Mouse (Mus musculus) MEL (cell line): ENCODE measurements at regions not wholly inside any gene's neighbourhood (a gene's known extent, or its start where the extent isn't known, plus 50 kb on each side); places are given as distances from the start of the nearest gene placed in this dataset.

Experiments
- DNase-seq: peaks from one replicate; pipeline ENCODE4 v3.0.0; 2011; ENCODE audit warnings: low read depth, low spot score
- H3K27ac ChIP-seq: 2 replicates; pipeline ENCODE4 v1.5.1; 2012; ENCODE audit warnings: low read depth, mild to moderate bottlenecking, control low read depth, low read length, moderate library complexity; ENCODE audit not compliant: control insufficient read depth
- H3K27me3 ChIP-seq, 2 experiments: fragments of 150-350 bp in 1 of 2; sonication (generic) in 1 of 2; 2 replicates each; pipeline ENCODE4 v1.6.1; 2012; ENCODE audit warnings: low read length in 2 of 2, mild to moderate bottlenecking in 2 of 2, improper control_type of control experiment in 1 of 2, moderate library complexity in 1 of 2; ENCODE audit not compliant: insufficient read depth in 2 of 2, control insufficient read depth in 1 of 2
- H3K36me3 ChIP-seq, 2 experiments: 2 replicates each; pipeline ENCODE4 v1.6.1; 2012 to 2014; ENCODE audit warnings: low read length in 2 of 2, improper control_type of control experiment in 1 of 2, inconsistent platforms in 1 of 2, mild to moderate bottlenecking in 1 of 2; ENCODE audit not compliant: insufficient read depth in 2 of 2, control insufficient read depth in 1 of 2
- H3K4me1 ChIP-seq, 2 experiments: fragments of 150-350 bp in 1 of 2; sonication (generic) in 1 of 2; 2 replicates each; pipeline ENCODE4 v1.6.1; 2012; ENCODE audit warnings: low read length in 2 of 2, improper control_type of control experiment in 1 of 2, mild to moderate bottlenecking in 1 of 2; ENCODE audit not compliant: insufficient read depth in 2 of 2, control insufficient read depth in 1 of 2
- H3K4me3 ChIP-seq, 2 experiments: fragments of 150-350 bp in 1 of 2; sonication (generic) in 1 of 2; 2 replicates each; pipeline ENCODE4 v1.5.1; 2012; ENCODE audit warnings: low read depth in 2 of 2, low read length in 2 of 2, mild to moderate bottlenecking in 2 of 2, moderate library complexity in 2 of 2, control low read depth in 1 of 2, improper control_type of control experiment in 1 of 2; ENCODE audit not compliant: control insufficient read depth in 1 of 2, insufficient read depth in 1 of 2
- H3K79me2 ChIP-seq: 2 replicates; pipeline ENCODE4 v1.6.1; 2012; ENCODE audit warnings: mild to moderate bottlenecking, low read length, moderate library complexity; ENCODE audit not compliant: control insufficient read depth, poor library complexity, insufficient read depth
- H3K9ac ChIP-seq: 2 replicates; pipeline ENCODE4 v1.6.1; 2012; ENCODE audit warnings: low read depth, mild to moderate bottlenecking, control low read depth, low read length, moderate library complexity; ENCODE audit not compliant: control insufficient read depth, poor library complexity, severe bottlenecking
- H3K9me3 ChIP-seq: fragments of 150-350 bp; sonication (generic); replicated peaks from 2 replicates; pipeline ENCODE4 v1.6.1; 2012; ENCODE audit warnings: mild to moderate bottlenecking, low read length, improper control_type of control experiment, moderate library complexity; ENCODE audit not compliant: insufficient read depth
- BHLHE40 ChIP-seq: IDR thresholded peaks from 2 replicates; pipeline ENCODE4 v1.6.1; 2012; ENCODE audit warnings: low read depth, mild to moderate bottlenecking, inconsistent platforms, low read length, improper control_type of control experiment, borderline replicate concordance
- CHD2 ChIP-seq: IDR thresholded peaks from 2 replicates; pipeline ENCODE4 v1.6.1; 2011; ENCODE audit warnings: low read length, improper control_type of control experiment
- CTCF ChIP-seq, 3 experiments: IDR thresholded peaks in 2 of 3; conservative IDR thresholded peaks in 1 of 3; 2 replicates each; pipeline ENCODE4 v1.5.1; 2011 to 2012; ENCODE audit warnings: low read length in 3 of 3, low read depth in 2 of 3, mild to moderate bottlenecking in 2 of 3, improper control_type of control experiment in 1 of 3, inconsistent platforms in 1 of 3, mixed read lengths in 1 of 3, moderate library complexity in 1 of 3; ENCODE audit not compliant: control insufficient read depth in 1 of 3, insufficient read depth in 1 of 3, poor library complexity in 1 of 3, severe bottlenecking in 1 of 3
- E2F4 ChIP-seq: IDR thresholded peaks from 2 replicates; pipeline ENCODE4 v1.6.1; 2011; ENCODE audit warnings: low read depth, low read length, improper control_type of control experiment, borderline replicate concordance
- EP300 ChIP-seq, 2 experiments: IDR thresholded peaks; 2 replicates each; pipeline ENCODE4 v1.6.1; 2011; ENCODE audit warnings: improper control_type of control experiment in 2 of 2, low read length in 2 of 2, low read depth in 1 of 2, mild to moderate bottlenecking in 1 of 2
- ETS1 ChIP-seq: IDR thresholded peaks from 2 replicates; pipeline ENCODE4 v1.6.1; 2012; ENCODE audit warnings: low read depth, mild to moderate bottlenecking, inconsistent platforms, low read length, improper control_type of control experiment, moderate library complexity
- HCFC1 ChIP-seq: IDR thresholded peaks from 2 replicates; pipeline ENCODE4 v1.6.1; 2012; ENCODE audit warnings: low read depth, mild to moderate bottlenecking, inconsistent platforms, low read length, improper control_type of control experiment, moderate library complexity
- JUND ChIP-seq: IDR thresholded peaks from 2 replicates; pipeline ENCODE4 v1.6.1; 2011; ENCODE audit warnings: low read depth, mild to moderate bottlenecking, improper control_type of control experiment, low read length
- MAFK ChIP-seq: IDR thresholded peaks from 2 replicates; pipeline ENCODE4 v1.6.1; 2011; ENCODE audit warnings: low read depth, mild to moderate bottlenecking, low read length, improper control_type of control experiment, borderline replicate concordance
- MEF2A ChIP-seq: IDR thresholded peaks from 2 replicates; pipeline ENCODE4 v1.6.1; 2014; ENCODE audit warnings: low read depth, mild to moderate bottlenecking, inconsistent platforms, low read length, improper control_type of control experiment; ENCODE audit not compliant: poor library complexity, insufficient replicate concordance, severe bottlenecking; ENCODE audit errors: extremely low read depth
- MXI1 ChIP-seq: IDR thresholded peaks from 2 replicates; pipeline ENCODE4 v1.6.1; 2011; ENCODE audit warnings: mild to moderate bottlenecking, low read depth, low read length, improper control_type of control experiment
- MYB ChIP-seq: IDR thresholded peaks from 2 replicates; pipeline ENCODE4 v1.6.1; 2011; ENCODE audit warnings: mild to moderate bottlenecking, low read depth, low read length, improper control_type of control experiment
- MYC ChIP-seq: IDR thresholded peaks from 2 replicates; pipeline ENCODE4 v1.6.1; 2011; ENCODE audit warnings: low read depth, mild to moderate bottlenecking, low read length, improper control_type of control experiment, moderate library complexity
- NELFE ChIP-seq: IDR thresholded peaks from 2 replicates; pipeline ENCODE4 v1.6.1; 2011; ENCODE audit warnings: low read depth, low read length, improper control_type of control experiment
- POLR2A ChIP-seq, 2 experiments: IDR thresholded peaks; 2 replicates each; pipeline ENCODE4 v1.6.1; 2011 to 2012; ENCODE audit warnings: low read length in 2 of 2, mild to moderate bottlenecking in 2 of 2, control low read depth in 1 of 2, improper control_type of control experiment in 1 of 2, low read depth in 1 of 2, moderate library complexity in 1 of 2; ENCODE audit not compliant: control insufficient read depth in 1 of 2, insufficient read depth in 1 of 2, poor library complexity in 1 of 2
- POLR2AphosphoS2 ChIP-seq: IDR thresholded peaks from 2 replicates; pipeline ENCODE4 v1.6.1; 2011; ENCODE audit warnings: low read length, improper control_type of control experiment
- RAD21 ChIP-seq: IDR thresholded peaks from 2 replicates; pipeline ENCODE4 v1.6.1; 2011; ENCODE audit warnings: mild to moderate bottlenecking, low read depth, low read length, improper control_type of control experiment
- SMC3 ChIP-seq: IDR thresholded peaks from 2 replicates; pipeline ENCODE4 v1.6.1; 2011; ENCODE audit warnings: low read depth, low read length, improper control_type of control experiment
- TAL1 ChIP-seq: IDR thresholded peaks from 2 replicates; pipeline ENCODE4 v1.6.1; 2012; ENCODE audit warnings: mild to moderate bottlenecking, inconsistent platforms, low read length, moderate library complexity, mixed read lengths
- UBTF ChIP-seq: IDR thresholded peaks from 2 replicates; pipeline ENCODE4 v1.6.1; 2012; ENCODE audit warnings: low read depth, mild to moderate bottlenecking, inconsistent platforms, low read length, improper control_type of control experiment, moderate library complexity, borderline replicate concordance; ENCODE audit not compliant: insufficient read depth
- USF1 ChIP-seq: IDR thresholded peaks from 2 replicates; pipeline ENCODE4 v1.6.1; 2014; ENCODE audit warnings: low read depth, mild to moderate bottlenecking, inconsistent platforms, low read length, improper control_type of control experiment, moderate library complexity
- USF2 ChIP-seq, 2 experiments: IDR thresholded peaks; 2 replicates each; pipeline ENCODE4 v1.6.1; 2011 to 2012; ENCODE audit warnings: improper control_type of control experiment in 2 of 2, low read length in 2 of 2, borderline replicate concordance in 1 of 2, inconsistent platforms in 1 of 2, low read depth in 1 of 2, mild to moderate bottlenecking in 1 of 2; ENCODE audit not compliant: insufficient read depth in 1 of 2
- ZC3H11A ChIP-seq: IDR thresholded peaks from 2 replicates; pipeline ENCODE4 v1.6.1; 2012; ENCODE audit warnings: low read depth, mild to moderate bottlenecking, inconsistent platforms, low read length, improper control_type of control experiment
- ZKSCAN1 ChIP-seq: IDR thresholded peaks from 2 replicates; pipeline ENCODE4 v1.6.1; 2012; ENCODE audit warnings: low read depth, mild to moderate bottlenecking, inconsistent platforms, low read length, improper control_type of control experiment, moderate library complexity
- ZNF384 ChIP-seq: IDR thresholded peaks from 2 replicates; pipeline ENCODE4 v1.6.1; 2012; ENCODE audit warnings: low read depth, mild to moderate bottlenecking, inconsistent platforms, low read length, improper control_type of control experiment

DNA sequence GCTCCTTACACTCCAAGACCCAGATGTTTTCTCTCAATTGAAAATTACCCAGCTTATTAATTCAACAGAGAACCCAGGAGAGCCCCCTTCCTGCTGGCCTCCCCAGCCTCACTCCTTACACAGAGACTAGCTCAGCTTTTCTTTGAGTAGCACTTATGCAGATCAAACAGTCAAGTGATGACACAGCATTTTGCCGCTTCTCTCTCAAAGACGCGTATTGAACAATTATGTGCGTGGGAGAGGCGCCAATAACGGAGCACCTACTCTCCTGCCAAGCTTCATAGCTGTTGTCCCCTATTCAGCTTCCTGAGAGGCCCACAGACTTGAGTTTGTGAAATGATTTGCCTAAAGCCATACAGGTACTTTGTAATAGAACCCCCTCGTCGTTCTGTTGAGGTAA lies 428.5 kb downstream of the Fut8 start:
- H3K27ac ChIP-seq = no peak overlapping the region
- peak; percentile 11 for DNase-seq
- no peaks in the 10 kb centered on the region; a peak in 1 of 4 replicates for H3K27me3 ChIP-seq
- H3K9me3 ChIP-seq = no peaks in the 10 kb centered on the region
- H3K9ac ChIP-seq = no peak overlapping the region
- no peaks in the 10 kb centered on the region for H3K79me2 ChIP-seq
- no peak for TF ChIP-seq POLR2A (IDR thresholded peaks at IDR 0.05; ENCODE audit: control insufficient read depth in 1 of 2, insufficient read depth in 1 of 2, low read depth in 1 of 2, low read length in 2 of 2, poor library complexity in 1 of 2)
- no peak for TF ChIP-seq UBTF
- TF ChIP-seq TAL1 = no peak
- no peak for TF ChIP-seq ZNF384
- TF ChIP-seq ZC3H11A = no peak
- no peak for TF ChIP-seq HCFC1
- no peak for TF ChIP-seq MAFK
- TF ChIP-seq JUND = no peak
- TF ChIP-seq ZKSCAN1 = no peak
- TF ChIP-seq MYC = no peak
- no peak for TF ChIP-seq CTCF (IDR thresholded peaks at IDR 0.05 in 2 of 3, conservative IDR thresholded peaks at IDR 0.05 in 1 of 3; ENCODE audit: control insufficient read depth in 1 of 3, insufficient read depth in 1 of 3, low read depth in 2 of 3, low read length in 3 of 3, poor library complexity in 1 of 3, severe bottlenecking in 1 of 3)
- TF ChIP-seq MYB = no peak
- no peak for TF ChIP-seq USF2 (IDR thresholded peaks at IDR 0.05; ENCODE audit: borderline replicate concordance in 1 of 2, insufficient read depth in 1 of 2, low read depth in 1 of 2, low read length in 2 of 2)
- no peak for TF ChIP-seq CHD2
- no peak for TF ChIP-seq SMC3
- TF ChIP-seq RAD21 = no peak
- no peak for TF ChIP-seq USF1
- TF ChIP-seq BHLHE40 = no peak
- TF ChIP-seq ETS1 = no peak
- TF ChIP-seq MXI1 = no peak
- H3K4me3 ChIP-seq = no peak overlapping the region
- H3K4me1 ChIP-seq = no peaks in the 10 kb centered on the region
- no peaks in the 10 kb centered on the region; a peak in 1 of 4 replicates for H3K36me3 ChIP-seq

DNA sequence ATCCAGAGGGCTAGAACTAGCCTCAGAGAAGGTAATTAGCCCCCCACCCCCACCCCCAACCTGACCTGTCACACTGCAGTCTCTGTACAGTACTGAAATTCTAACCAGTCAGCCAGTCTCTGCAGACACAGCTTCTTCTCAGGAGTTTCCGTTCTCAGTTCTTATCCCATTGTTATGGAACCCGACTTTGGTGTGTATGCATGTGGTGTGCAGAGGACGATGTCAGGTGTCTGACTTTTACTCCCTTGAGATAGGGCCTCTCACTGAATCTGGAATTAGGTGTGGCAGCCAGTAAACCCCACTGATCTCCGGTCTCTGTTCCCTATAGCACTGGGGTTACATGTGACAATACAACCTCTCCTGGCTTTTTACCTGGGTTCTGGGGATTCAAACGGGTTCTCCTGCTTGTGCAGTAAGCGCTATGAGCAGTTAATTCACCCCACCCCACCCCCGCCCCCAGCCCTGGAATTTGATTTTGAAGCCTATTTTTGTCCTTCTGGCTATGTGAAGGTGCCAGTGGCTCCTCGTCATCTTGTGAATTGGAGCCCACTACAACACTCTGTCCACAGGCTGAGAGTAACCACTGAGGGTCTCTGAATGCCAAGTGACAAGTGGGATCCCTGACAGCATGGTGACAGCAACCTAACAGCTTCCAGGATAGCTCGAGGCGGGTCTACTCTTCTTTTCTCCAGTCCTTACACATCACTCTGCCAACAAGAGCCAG lies 429.4 kb downstream of the Fut8 start:
- Histone ChIP-seq H3K4me3 (no peak overlapping the region), H3K79me2 (no peaks in the 10 kb centered on the region), H3K9ac (no peak overlapping the region), H3K4me1 (no peaks in the 10 kb centered on the region), H3K36me3 (no peaks in the 10 kb centered on the region; a peak in 1 of 4 replicates), H3K27ac (no peak overlapping the region), H3K9me3 (no peaks in the 10 kb centered on the region), H3K27me3 (no peaks in the 10 kb centered on the region; a peak in 1 of 4 replicates)
- no peak for DNase-seq
- TF ChIP-seq POLR2AphosphoS2 (no peak), CTCF (IDR thresholded peaks at IDR 0.05 in 2 of 3, conservative IDR thresholded peaks at IDR 0.05 in 1 of 3; ENCODE audit: control insufficient read depth in 1 of 3, insufficient read depth in 1 of 3, low read depth in 2 of 3, low read length in 3 of 3, poor library complexity in 1 of 3, severe bottlenecking in 1 of 3) (no peak), MEF2A (no peak), NELFE (no peak), USF2 (IDR thresholded peaks at IDR 0.05; ENCODE audit: borderline replicate concordance in 1 of 2, insufficient read depth in 1 of 2, low read depth in 1 of 2, low read length in 2 of 2) (no peak), JUND (no peak), EP300 (IDR thresholded peaks at IDR 0.05; ENCODE audit: low read depth in 1 of 2, low read length in 2 of 2) (no peak), E2F4 (no peak), BHLHE40 (no peak)
